Mouse (Mus musculus) forelimb bud, embryonic 11.5 days (tissue): ENCODE results near the gene Gm8922.
"Not testable (repeated sequence)": the region's sequence is repeated elsewhere in the genome, so short reads cannot be mapped to it uniquely, and the experiment has no call there.

Experiments
- DNase-seq: peaks from one replicate; pipeline ENCODE4 v3.0.0-alpha.2; 2012; ENCODE audit warnings: low read depth, low spot score

Gm8922 gene

DNA sequence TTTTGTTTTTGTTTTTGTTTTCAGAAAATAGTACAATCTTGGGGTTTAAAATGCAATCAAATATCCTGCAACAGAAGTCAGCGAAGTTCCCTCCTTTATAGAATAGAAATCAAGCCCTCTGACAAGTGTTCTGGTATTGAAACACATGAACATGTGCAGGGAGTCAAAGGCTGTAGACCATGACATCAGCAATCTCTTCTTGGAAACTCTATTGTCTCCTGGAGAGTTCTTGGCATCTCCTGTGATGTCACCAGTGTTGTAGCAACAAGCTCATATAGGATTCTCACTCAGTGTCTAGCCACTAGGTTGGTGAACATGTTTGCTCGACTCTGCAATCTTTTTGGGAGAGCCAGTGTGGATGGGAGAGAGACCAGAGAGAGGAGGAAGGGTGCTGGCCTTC, at the start of gene Gm8922:
Gene Gm8922, plus strand, starts transcription at position 301 of the 400 bp plus-strand sequence.
- DNase-seq = not testable (repeated sequence)
